Mouse (Mus musculus): ENCODE measurements at regions not wholly inside any gene's neighbourhood (a gene's known extent, or its start where the extent isn't known, plus 50 kb on each side); places are given as distances from the start of the nearest gene placed in this dataset.
"Not testable (repeated sequence)": the region's sequence is repeated elsewhere in the genome, so short reads cannot be mapped to it uniquely, and the experiment has no call there.

- not testable (repeated sequence) for H3K9me3 ChIP-seq (ENCODE audit: control insufficient read depth, low read length); ATAC-seq (ENCODE audit: low FRiP score, low TSS enrichment); H3K9ac ChIP-seq (ENCODE audit: low read depth, low read length); H3K4me2 ChIP-seq (replicated peaks; ENCODE audit: low read depth, low read length); H3K4me3 ChIP-seq (ENCODE audit: low read length); H3K27me3 ChIP-seq (ENCODE audit: control insufficient read depth, insufficient read depth, low read length); H3K36me3 ChIP-seq (ENCODE audit: control insufficient read depth, insufficient read depth, low read length); H3K27ac ChIP-seq (ENCODE audit: low read depth, low read length); H3K4me1 ChIP-seq (ENCODE audit: control insufficient read depth, insufficient read depth, low read length)
- 96% methylated on average over 1 of the region's 1 CpGs for WGBS
These were observed 156.0 kb upstream of the Creb1 start for GRCm38 (mm10) chr1:64376426-64376825.

- Histone ChIP-seq H3K27ac (ENCODE audit: low read depth, low read length) (no peak overlapping the region), H3K9ac (ENCODE audit: low read depth, low read length) (no peak overlapping the region), H3K4me3 (ENCODE audit: low read length) (no peak overlapping the region), H3K4me2 (replicated peaks; ENCODE audit: low read depth, low read length) (no peak overlapping the region), H3K27me3 (ENCODE audit: control insufficient read depth, insufficient read depth, low read length) (no peaks in the 10 kb centered on the region), H3K4me1 (ENCODE audit: control insufficient read depth, insufficient read depth, low read length) (no peaks in the 10 kb centered on the region), H3K9me3 (ENCODE audit: control insufficient read depth, low read length) (no peaks in the 10 kb centered on the region), H3K36me3 (ENCODE audit: control insufficient read depth, insufficient read depth, low read length) (no peaks in the 10 kb centered on the region)
- no peak for ATAC-seq (ENCODE audit: low FRiP score, low TSS enrichment)
- WGBS, result 46% methylated on average over 13 of the region's 13 CpGs
These were observed 158.0 kb upstream of the Creb1 start for GRCm38 (mm10) chr1:64374286-64375071.

GRCm38 (mm10) chr1:64364095-64364494 is 168.3 kb upstream of the Creb1 start:
- H3K4me2 ChIP-seq (replicated peaks; ENCODE audit: low read depth, low read length), result no peak overlapping the region
- no peaks in the 10 kb centered on the region for H3K4me1 ChIP-seq (ENCODE audit: control insufficient read depth, insufficient read depth, low read length)
- H3K9me3 ChIP-seq (ENCODE audit: control insufficient read depth, low read length), result no peaks in the 10 kb centered on the region
- no peaks in the 10 kb centered on the region for H3K36me3 ChIP-seq (ENCODE audit: control insufficient read depth, insufficient read depth, low read length)
- H3K9ac ChIP-seq (ENCODE audit: low read depth, low read length), result no peak overlapping the region
- no peaks in the 10 kb centered on the region for H3K27me3 ChIP-seq (ENCODE audit: control insufficient read depth, insufficient read depth, low read length)
- no peak overlapping the region for H3K4me3 ChIP-seq (ENCODE audit: low read length)
- ATAC-seq (ENCODE audit: low FRiP score, low TSS enrichment), result no peak
- WGBS, result 85% methylated on average over 1 of the region's 1 CpGs
- H3K27ac ChIP-seq (ENCODE audit: low read depth, low read length), result no peak overlapping the region

- no peaks in the 10 kb centered on the region for H3K4me1 ChIP-seq (ENCODE audit: control insufficient read depth, insufficient read depth, low read length)
- no peaks in the 10 kb centered on the region for H3K9me3 ChIP-seq (ENCODE audit: control insufficient read depth, low read length)
- H3K27me3 ChIP-seq (ENCODE audit: control insufficient read depth, insufficient read depth, low read length), result no peaks in the 10 kb centered on the region
- no peak overlapping the region for H3K4me3 ChIP-seq (ENCODE audit: low read length)
- H3K9ac ChIP-seq (ENCODE audit: low read depth, low read length), result no peak overlapping the region
- no peak for ATAC-seq (ENCODE audit: low FRiP score, low TSS enrichment)
- WGBS, result 83% methylated on average over 4 of the region's 4 CpGs
- H3K4me2 ChIP-seq (replicated peaks; ENCODE audit: low read depth, low read length), result no peak overlapping the region
- no peaks in the 10 kb centered on the region for H3K36me3 ChIP-seq (ENCODE audit: control insufficient read depth, insufficient read depth, low read length)
- H3K27ac ChIP-seq (ENCODE audit: low read depth, low read length), result no peak overlapping the region
These were observed 170.3 kb upstream of the Creb1 start for GRCm38 (mm10) chr1:64361959-64362638.

GRCm38 (mm10) chr1:64343268-64343667 is 189.2 kb upstream of the Creb1 start:
- H3K4me2 ChIP-seq (replicated peaks; ENCODE audit: low read depth, low read length), result no peak overlapping the region
- ATAC-seq (ENCODE audit: low FRiP score, low TSS enrichment), result no peak
- no peaks in the 10 kb centered on the region for H3K9me3 ChIP-seq (ENCODE audit: control insufficient read depth, low read length)
- H3K27ac ChIP-seq (ENCODE audit: low read depth, low read length), result no peak overlapping the region
- H3K9ac ChIP-seq (ENCODE audit: low read depth, low read length), result no peak overlapping the region
- no peaks in the 10 kb centered on the region for H3K36me3 ChIP-seq (ENCODE audit: control insufficient read depth, insufficient read depth, low read length)
- H3K4me1 ChIP-seq (ENCODE audit: control insufficient read depth, insufficient read depth, low read length), result no peaks in the 10 kb centered on the region; the same call in 1 of the 2 replicates
- no peaks in the 10 kb centered on the region for H3K27me3 ChIP-seq (ENCODE audit: control insufficient read depth, insufficient read depth, low read length)
- WGBS, result 85% methylated on average over 3 of the region's 3 CpGs
- H3K4me3 ChIP-seq (ENCODE audit: low read length), result no peak overlapping the region

- Histone ChIP-seq H3K36me3 (ENCODE audit: control insufficient read depth, insufficient read depth, low read length) (no peaks in the 10 kb centered on the region), H3K27ac (ENCODE audit: low read depth, low read length) (no peak overlapping the region), H3K9ac (ENCODE audit: low read depth, low read length) (no peak overlapping the region), H3K4me3 (ENCODE audit: low read length) (no peak overlapping the region), H3K4me1 (ENCODE audit: control insufficient read depth, insufficient read depth, low read length) (peaks cover 5% of the 10 kb centered on the region; the same call in 1 of the 2 replicates), H3K9me3 (ENCODE audit: control insufficient read depth, low read length) (no peaks in the 10 kb centered on the region), H3K27me3 (ENCODE audit: control insufficient read depth, insufficient read depth, low read length) (no peaks in the 10 kb centered on the region), H3K4me2 (replicated peaks; ENCODE audit: low read depth, low read length) (no peak overlapping the region)
- WGBS, result 75% methylated on average over 6 of the region's 6 CpGs
- ATAC-seq (ENCODE audit: low FRiP score, low TSS enrichment), result no peak
These were observed 190.8 kb upstream of the Creb1 start for GRCm38 (mm10) chr1:64341596-64341995.

GRCm38 (mm10) chr1:64338575-64338961 is 193.9 kb upstream of the Creb1 start:
- peak overlapping the region; percentile 21; the same call in 1 of the 2 replicates for H3K4me2 ChIP-seq (replicated peaks; ENCODE audit: low read depth, low read length)
- ATAC-seq (ENCODE audit: low FRiP score, low TSS enrichment), result no peak

GRCm38 (mm10) chr1:64337619-64338574 is 194.5 kb upstream of the Creb1 start:
- 45% methylated on average over 25 of the region's 25 CpGs for WGBS
- Histone ChIP-seq H3K4me1 (ENCODE audit: control insufficient read depth, insufficient read depth, low read length) (peaks cover 5% of the 10 kb centered on the region; the same call in 1 of the 2 replicates), H3K4me3 (ENCODE audit: low read length) (no peak overlapping the region), H3K9ac (ENCODE audit: low read depth, low read length) (no peak overlapping the region), H3K4me2 (replicated peaks; ENCODE audit: low read depth, low read length) (peak overlapping the region; percentile 21; the same call in 1 of the 2 replicates), H3K27me3 (ENCODE audit: control insufficient read depth, insufficient read depth, low read length) (no peaks in the 10 kb centered on the region), H3K27ac (ENCODE audit: low read depth, low read length) (no peak overlapping the region), H3K9me3 (ENCODE audit: control insufficient read depth, low read length) (no peaks in the 10 kb centered on the region), H3K36me3 (ENCODE audit: control insufficient read depth, insufficient read depth, low read length) (no peaks in the 10 kb centered on the region)
- ATAC-seq (ENCODE audit: low FRiP score, low TSS enrichment), result no peak

More at GRCm38 (mm10) chr1:64338575-64338961, 193.9 kb upstream of the Creb1 start:
- no peaks in the 10 kb centered on the region for H3K27me3 ChIP-seq (ENCODE audit: control insufficient read depth, insufficient read depth, low read length)
- 28% methylated on average over 9 of the region's 9 CpGs for WGBS
- peaks cover 5% of the 10 kb centered on the region; the same call in 1 of the 2 replicates for H3K4me1 ChIP-seq (ENCODE audit: control insufficient read depth, insufficient read depth, low read length)
- no peak overlapping the region for H3K9ac ChIP-seq (ENCODE audit: low read depth, low read length)
- H3K36me3 ChIP-seq (ENCODE audit: control insufficient read depth, insufficient read depth, low read length), result no peaks in the 10 kb centered on the region
- no peaks in the 10 kb centered on the region for H3K9me3 ChIP-seq (ENCODE audit: control insufficient read depth, low read length)
- H3K27ac ChIP-seq (ENCODE audit: low read depth, low read length), result no peak overlapping the region
- H3K4me3 ChIP-seq (ENCODE audit: low read length), result no peak overlapping the region
